Mouse (Mus musculus) right cerebral cortex, adult 2 months (tissue): ENCODE measurements around the gene Ap1ar.
"Not testable (repeated sequence)": the region's sequence is repeated elsewhere in the genome, so short reads cannot be mapped to it uniquely, and the experiment has no call there.

ENCODE experiments used
- DNase-seq, 2 experiments: peaks; one replicate each; pipeline ENCODE4 v3.0.0; 2021 to 2022; ENCODE audit warnings: low spot score in 2 of 2

Ap1ar gene

GRCm38 (mm10) chr3:127795762-127796161, 41.6 kb downstream of the Ap1ar start:
- DNase-seq = no peak

- no peak for DNase-seq
Observed at GRCm38 (mm10) chr3:127793022-127793421, 44.3 kb downstream of the Ap1ar start.

GRCm38 (mm10) chr3:127791595-127792561, 45.4 kb downstream of the Ap1ar start:
- DNase-seq = no peak

GRCm38 (mm10) chr3:127791056-127791483, 46.3 kb downstream of the Ap1ar start:
- no peak for DNase-seq

GRCm38 (mm10) chr3:127790234-127791055, 46.9 kb downstream of the Ap1ar start:
- DNase-seq = peak in 1 of 2 experiments; percentile 27

GRCm38 (mm10) chr3:127789500-127790191, 47.7 kb downstream of the Ap1ar start, which contains the start of gene Tifa:
Gene Tifa, plus strand, starts transcription at chr3:127789805.
- DNase-seq = peak; percentile 27 to 54

- DNase-seq = no peak
Observed at GRCm38 (mm10) chr3:127788919-127789318, 48.4 kb downstream of the Ap1ar start.

GRCm38 (mm10) chr3:127788038-127788437, 49.3 kb downstream of the Ap1ar start:
- no peak for DNase-seq

GRCm38 (mm10) chr3:127787032-127787431, 50.3 kb downstream of the Ap1ar start:
- DNase-seq = peak in 1 of 2 experiments; percentile 1

- not testable (repeated sequence) for DNase-seq
Observed at GRCm38 (mm10) chr3:127783680-127784079, 53.6 kb downstream of the Ap1ar start.

GRCm38 (mm10) chr3:127782921-127783320, 54.4 kb downstream of the Ap1ar start:
- DNase-seq = no peak

- no peak for DNase-seq
Observed at GRCm38 (mm10) chr3:127780921-127781320, 56.4 kb downstream of the Ap1ar start.

- DNase-seq = peak; percentile 51 to 61
Observed at GRCm38 (mm10) chr3:127780021-127780644, 57.2 kb downstream of the Ap1ar start, which contains the start of gene Alpk1. Gene Alpk1, minus strand, starts transcription at chr3:127780527.

GRCm38 (mm10) chr3:127769146-127769545, 68.2 kb downstream of the Ap1ar start:
- DNase-seq = no peak

- DNase-seq = no peak
Observed at GRCm38 (mm10) chr3:127765971-127766370, 71.4 kb downstream of the Ap1ar start.

GRCm38 (mm10) chr3:127764541-127764940, 72.8 kb downstream of the Ap1ar start:
- DNase-seq = no peak

GRCm38 (mm10) chr3:127763076-127763612, 74.2 kb downstream of the Ap1ar start:
- peak; percentile 62 to 81 for DNase-seq

- no peak for DNase-seq
Observed at GRCm38 (mm10) chr3:127762403-127762802, 74.9 kb downstream of the Ap1ar start.

GRCm38 (mm10) chr3:127759212-127759611, 78.1 kb downstream of the Ap1ar start:
- DNase-seq = peak; percentile 58 to 72

- DNase-seq = no peak
Observed at GRCm38 (mm10) chr3:127758806-127759205, 78.5 kb downstream of the Ap1ar start.

GRCm38 (mm10) chr3:127757886-127758301, 79.4 kb downstream of the Ap1ar start:
- no peak for DNase-seq
